ENCODE assay signal across 9 mouse cellular contexts in genomic region chr5:115509321-115509761, GRCm38 (mm10). TPM values are rescaled to one million over a fixed set of nuclear protein-coding genes. Genes with fewer than 3 reads are reported as not detected.
DNase-seq lines count a peak whose midpoint lies in the region; ATAC-seq lines count a peak whose summit lies in the region.
"Had no signal": no experiment of that assay in that cellular context is flagged by ENCODE, and none has a peak within 500 bp of the region (broad histone marks: within the 10 kb centered on the region; RNA-seq: fewer than 3 reads in every experiment).

No protein-coding gene starts in this region.

- H3K9ac ChIP-seq in kidney, embryonic 14.5 days (ENCODE audit: low read depth, low read length) = peak overlapping the region; percentile 44; the same call in 1 of the 2 replicates
- H3K9ac ChIP-seq in midbrain, embryonic 11.5 days (ENCODE audit: low read length) = no peak overlapping the region

- peak; percentile 20 for DNase-seq in thymus, postnatal 25 days
- no peak for DNase-seq in thymus, adult 18-20 months
- peak; percentile 90 for DNase-seq in midbrain, embryonic 11.5 days (ENCODE audit: low spot score, missing footprints)
- DNase-seq in right cerebral cortex, postnatal 14 days = no peak
- DNase-seq in MN1 (ENCODE audit: low spot score) = no peak

- peaks cover 40% of the 10 kb centered on the region for H3K4me1 ChIP-seq in kidney, embryonic 14.5 days (ENCODE audit: control insufficient read depth, insufficient read depth, low read length)
- H3K4me1 ChIP-seq in midbrain, embryonic 11.5 days (ENCODE audit: control insufficient read depth, insufficient read depth, low read length) = peaks cover 26% of the 10 kb centered on the region

- H3K4me3 ChIP-seq in kidney, embryonic 14.5 days (ENCODE audit: low read length) = peak overlapping the region; percentile 95; the same call in 1 of the 2 replicates
- no peak overlapping the region for H3K4me3 ChIP-seq in midbrain, embryonic 11.5 days (ENCODE audit: low read depth, low read length)

- peak; percentile 25; the same call in 1 of the 2 replicates for ATAC-seq in granulocyte monocyte progenitor cell, adult 5-6 weeks (replicated peaks; ENCODE audit: poor library complexity, severe bottlenecking)
- ATAC-seq in kidney, embryonic 14.5 days (ENCODE audit: low FRiP score, low TSS enrichment) = no peak
- ATAC-seq in midbrain, embryonic 11.5 days (ENCODE audit: low FRiP score) = no peak
- no peak for ATAC-seq in CD4-positive, CD25-positive, alpha-beta regulatory T cell, adult 4 months

- H3K27ac ChIP-seq in kidney, embryonic 14.5 days (ENCODE audit: low read depth, low read length) = peak overlapping the region; percentile 80
- no peak overlapping the region for H3K27ac ChIP-seq in midbrain, embryonic 11.5 days (ENCODE audit: low read depth, low read length)

- WGBS in kidney, embryonic 14.5 days = 13% methylated on average over 15 of the region's 15 CpGs
- WGBS in midbrain, embryonic 11.5 days = 48% methylated on average over 15 of the region's 15 CpGs

- H3K4me2 ChIP-seq in kidney, embryonic 14.5 days (replicated peaks; ENCODE audit: low read depth, low read length) = peak overlapping the region; percentile 61
- no peak overlapping the region for H3K4me2 ChIP-seq in midbrain, embryonic 11.5 days

- no peaks in the 10 kb centered on the region for H3K9me3 ChIP-seq in kidney, embryonic 14.5 days (ENCODE audit: control insufficient read depth, low read length)
- H3K9me3 ChIP-seq in midbrain, embryonic 11.5 days (ENCODE audit: control insufficient read depth, low read length) = no peaks in the 10 kb centered on the region

- H3K36me3 ChIP-seq in kidney, embryonic 14.5 days (ENCODE audit: control insufficient read depth, insufficient read depth, low read length) = no peaks in the 10 kb centered on the region
- H3K36me3 ChIP-seq in midbrain, embryonic 11.5 days (ENCODE audit: control insufficient read depth, insufficient read depth, low read length) = no peaks in the 10 kb centered on the region

- H3K27me3 ChIP-seq in kidney, embryonic 14.5 days (ENCODE audit: control insufficient read depth, insufficient read depth, low read length) = no peaks in the 10 kb centered on the region
- no peaks in the 10 kb centered on the region for H3K27me3 ChIP-seq in midbrain, embryonic 11.5 days (ENCODE audit: control insufficient read depth, insufficient read depth, low read length)

RNA-seq across cellular contexts. Expression of gene Pxn, which starts 2.9 kb away (rescaled TPM):
- total RNA-seq in granulocyte monocyte progenitor cell, adult 5-6 weeks (2014; fragmentation: Nextera tagmentation) = 56.2 and 57.1 TPM in 2 replicates
- 110 and 111 TPM in 2 replicates for total RNA-seq in granulocyte monocyte progenitor cell, adult 5-6 weeks (2017)
- polyA plus RNA-seq in kidney, embryonic 14.5 days (2014; fragmentation: Nextera tagmentation; extraction: Ambion mirVana) = 21.9 and 22.4 TPM in 2 replicates
- 7.3 and 7.7 TPM in 2 replicates for polyA plus RNA-seq in midbrain, embryonic 11.5 days (2014; fragmentation: Nextera tagmentation; extraction: Ambion mirVana)
- polyA plus RNA-seq in CD4-positive, CD25-positive, alpha-beta regulatory T cell, adult 4 months (2017; shearing (Covaris generic)) = 10 to 100 TPM; 14.5 to 23.4 TPM

RNA-seq across cellular contexts. Expression of gene Sirt4, which starts 24.8 kb away (rescaled TPM):
- 9.2 and 23.1 TPM in 2 replicates for total RNA-seq in granulocyte monocyte progenitor cell, adult 5-6 weeks (2014; fragmentation: Nextera tagmentation)
- total RNA-seq in granulocyte monocyte progenitor cell, adult 5-6 weeks (2017) = 2.9 and 7.1 TPM in 2 replicates
- 16.4 and 20.9 TPM in 2 replicates for polyA plus RNA-seq in kidney, embryonic 14.5 days (2014; fragmentation: Nextera tagmentation; extraction: Ambion mirVana)
- 16.2 and 18.9 TPM in 2 replicates for polyA plus RNA-seq in midbrain, embryonic 11.5 days (2014; fragmentation: Nextera tagmentation; extraction: Ambion mirVana)
- 10 to 100 TPM in 1 of 2 experiments, 1 to 10 TPM in 1; 9.9 to 18.6 TPM for polyA plus RNA-seq in CD4-positive, CD25-positive, alpha-beta regulatory T cell, adult 4 months (2017; shearing (Covaris generic))

RNA-seq across cellular contexts. Expression of gene Pla2g1b, which starts 43.3 kb away (rescaled TPM):
- not detected in 2 replicates for total RNA-seq in granulocyte monocyte progenitor cell, adult 5-6 weeks (2014; fragmentation: Nextera tagmentation)
- not detected in 2 replicates for total RNA-seq in granulocyte monocyte progenitor cell, adult 5-6 weeks (2017)
- polyA plus RNA-seq in kidney, embryonic 14.5 days (2014; fragmentation: Nextera tagmentation; extraction: Ambion mirVana) = 0.46 and 0.57 TPM in 2 replicates
- not detected in 2 replicates for polyA plus RNA-seq in midbrain, embryonic 11.5 days (2014; fragmentation: Nextera tagmentation; extraction: Ambion mirVana)
- not detected for polyA plus RNA-seq in CD4-positive, CD25-positive, alpha-beta regulatory T cell, adult 4 months (2017; shearing (Covaris generic))
- total RNA-seq: adrenal gland, adult 18-20 months had no signal

RNA-seq across cellular contexts. Expression of gene Rplp0, which starts 49.9 kb away (rescaled TPM):
- total RNA-seq in granulocyte monocyte progenitor cell, adult 5-6 weeks (2014; fragmentation: Nextera tagmentation) = 2,324 and 2,796 TPM in 2 replicates
- total RNA-seq in granulocyte monocyte progenitor cell, adult 5-6 weeks (2017) = 1,887 and 2,078 TPM in 2 replicates
- polyA plus RNA-seq in kidney, embryonic 14.5 days (2014; fragmentation: Nextera tagmentation; extraction: Ambion mirVana) = 1,879 and 2,111 TPM in 2 replicates
- 1,161 and 1,182 TPM in 2 replicates for polyA plus RNA-seq in midbrain, embryonic 11.5 days (2014; fragmentation: Nextera tagmentation; extraction: Ambion mirVana)
- 1,000 to 10,000 TPM; 4,123 to 4,128 TPM for polyA plus RNA-seq in CD4-positive, CD25-positive, alpha-beta regulatory T cell, adult 4 months (2017; shearing (Covaris generic))

RNA-seq across cellular contexts. Expression of gene Gcn1l1, which starts 55.7 kb away (rescaled TPM):
- total RNA-seq in granulocyte monocyte progenitor cell, adult 5-6 weeks (2014; fragmentation: Nextera tagmentation) = 26.9 and 43.5 TPM in 2 replicates
- 33.4 and 37.4 TPM in 2 replicates for total RNA-seq in granulocyte monocyte progenitor cell, adult 5-6 weeks (2017)
- polyA plus RNA-seq in kidney, embryonic 14.5 days (2014; fragmentation: Nextera tagmentation; extraction: Ambion mirVana) = 44.3 and 56.0 TPM in 2 replicates
- polyA plus RNA-seq in midbrain, embryonic 11.5 days (2014; fragmentation: Nextera tagmentation; extraction: Ambion mirVana) = 27.6 and 32.2 TPM in 2 replicates
- 10 to 100 TPM; 25.2 to 36.2 TPM for polyA plus RNA-seq in CD4-positive, CD25-positive, alpha-beta regulatory T cell, adult 4 months (2017; shearing (Covaris generic))

Comparison
In these comparisons a context has a peak if more than half of its experiments do, and no peak if none do; other contexts are left out.
1. DNase-seq: peak in thymus, postnatal 25 days (single experiment) and midbrain, embryonic 11.5 days (single experiment); none in thymus, adult 18-20 months (0 of 2), right cerebral cortex, postnatal 14 days (single experiment) and MN1 (single experiment).